Mouse (Mus musculus): ENCODE results near the gene Gm4707. TPM values are rescaled to one million over a fixed set of nuclear protein-coding genes. Genes with fewer than 3 reads are reported as not detected.

The Gm4707 gene
- 9.4 TPM for polyA plus RNA-seq (2017; shearing (Covaris generic))

DNA sequence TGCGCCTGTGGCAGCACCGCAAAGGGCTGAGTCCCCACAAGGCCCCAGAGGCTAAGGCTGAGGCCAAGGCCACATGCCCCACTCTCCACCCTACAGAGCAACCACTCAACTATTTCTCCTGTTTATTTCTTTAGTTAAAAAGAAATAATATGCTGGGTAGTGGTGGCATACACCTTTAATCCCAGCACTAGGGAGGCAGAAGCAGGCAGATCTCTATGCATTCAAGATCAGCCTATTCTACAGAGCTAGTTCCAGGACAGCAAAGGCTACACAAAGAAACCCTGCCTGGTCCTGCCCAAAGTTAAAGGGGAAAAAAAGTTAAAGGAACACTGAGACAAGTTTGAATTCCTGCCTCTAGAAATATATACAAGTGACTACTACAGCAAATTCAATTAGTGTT, at the start of gene Gm4707:
Gene Gm4707 (minus strand): TSS at position 101 of the 400 bp plus-strand sequence.

DNA sequence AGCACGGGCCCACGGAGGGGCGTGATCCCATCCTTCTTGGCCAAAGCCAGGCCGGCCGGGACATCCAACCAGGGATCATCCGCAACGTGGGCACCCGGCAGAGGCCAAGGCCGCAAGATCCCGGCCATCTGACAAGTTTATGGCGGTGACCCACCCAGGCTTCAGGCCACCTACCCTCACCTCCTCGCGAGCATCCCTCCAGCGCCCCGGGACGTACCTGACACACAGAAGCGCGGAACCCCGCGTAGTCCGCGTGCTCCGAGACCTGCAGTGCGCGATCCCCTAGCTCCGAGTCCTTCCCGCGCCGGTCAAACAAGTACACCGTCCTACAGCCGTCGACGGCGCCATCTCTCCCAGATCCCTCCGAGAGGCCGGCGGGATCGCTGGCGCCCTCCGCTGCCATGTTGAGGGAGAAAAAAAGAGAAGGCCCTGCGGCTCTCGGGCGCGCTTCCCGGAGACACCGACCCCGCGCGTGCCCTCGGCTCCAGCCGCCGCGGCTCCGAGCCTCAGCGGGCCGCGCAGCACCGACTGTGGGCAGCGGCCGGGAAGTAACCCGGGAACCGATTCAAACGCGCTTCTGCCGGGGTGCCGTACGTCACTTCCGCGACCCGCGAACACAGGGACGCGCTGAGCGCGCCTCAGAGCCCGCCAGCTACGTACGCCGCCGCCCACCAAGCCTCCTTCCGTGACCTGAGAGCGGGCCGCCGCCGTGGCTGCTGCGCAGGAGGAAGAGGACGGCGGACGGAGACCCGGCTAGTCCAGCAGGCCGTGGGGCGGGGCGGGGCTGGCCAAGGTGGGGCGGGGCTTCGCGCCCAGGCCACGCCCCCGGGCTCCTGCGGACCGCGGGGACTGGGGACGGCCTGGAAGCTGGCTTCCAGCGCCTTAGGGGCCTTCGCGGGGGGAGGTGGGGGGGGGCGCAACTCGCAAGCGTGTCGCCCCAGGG, 15.3 kb upstream of the Gm4707 start, which contains the start of gene Smchd1:
Gene Smchd1 (minus strand): TSS at position 582 of the 943 bp plus-strand sequence.

Other genes starting within 250 kb of the Gm4707 start
- gene Emilin2, start 147.9 kb downstream of the Gm4707 start, polyA plus RNA-seq (2017; shearing (Covaris generic)), result not detected
- 237 TPM for gene Smchd1, start 15.4 kb upstream of the Gm4707 start, polyA plus RNA-seq (2017; shearing (Covaris generic))
- gene Ndc80, start 66.9 kb upstream of the Gm4707 start, polyA plus RNA-seq (2017; shearing (Covaris generic)), result 12.8 TPM
- 3.2 TPM for gene Spdya, start 92.1 kb upstream of the Gm4707 start, polyA plus RNA-seq (2017; shearing (Covaris generic))
- 140 TPM for gene Wdr43, start 156.0 kb upstream of the Gm4707 start, polyA plus RNA-seq (2017; shearing (Covaris generic))
- gene Togaram2, start 213.3 kb upstream of the Gm4707 start, polyA plus RNA-seq (2017; shearing (Covaris generic)), result not detected